Mouse (Mus musculus): ENCODE measurements around the gene Nyap2. TPM values are rescaled to one million over a fixed set of nuclear protein-coding genes. Genes with fewer than 3 reads are reported as not detected.

Gene Nyap2
- 0.04 TPM in 1 of 2 replicates, not detected in the other for polyA plus RNA-seq (2014; fragmentation: Nextera tagmentation; extraction: Ambion mirVana)

- WGBS (ENCODE audit: insufficient replicate concordance): 40% methylated on average over 16 of the region's 16 CpGs
- H3K36me3 ChIP-seq (ENCODE audit: control insufficient read depth, insufficient read depth, low read length): no peaks in the 10 kb centered on the region
- H3K4me2 ChIP-seq: no peak within 1 kb of the TSS
- H3K9me3 ChIP-seq (replicated peaks; ENCODE audit: control insufficient read depth, low read length): no peaks in the 10 kb centered on the region
- no peak for ATAC-seq (replicated peaks; ENCODE audit: insufficient number of reproducible peaks, low FRiP score, low TSS enrichment)
- no peak within 1 kb of the TSS for H3K4me3 ChIP-seq (ENCODE audit: low read depth, low read length)
- no peaks in the 10 kb centered on the region for H3K27me3 ChIP-seq (ENCODE audit: control insufficient read depth, insufficient read depth, low read length)
- H3K4me1 ChIP-seq (ENCODE audit: control insufficient read depth, insufficient read depth, low read length): no peaks in the 10 kb centered on the region
- H3K27ac ChIP-seq (ENCODE audit: low read depth, low read length): no peak within 1 kb of the TSS
- no peak within 1 kb of the TSS for H3K9ac ChIP-seq (ENCODE audit: low read depth, low read length)
Measured at GRCm38 (mm10) chr1:81076831-81077664, at the start of gene Nyap2. Gene Nyap2 (plus strand): TSS chr1:81076950.

GRCm38 (mm10) chr1:81042907-81043868 is 33.6 kb upstream of the Nyap2 start:
- ATAC-seq (replicated peaks; ENCODE audit: insufficient number of reproducible peaks, low FRiP score, low TSS enrichment): no peak
- WGBS (ENCODE audit: insufficient replicate concordance): 58% methylated on average over 5 of the region's 5 CpGs
- Histone ChIP-seq H3K4me3 (ENCODE audit: low read depth, low read length) (no peak overlapping the region), H3K4me1 (ENCODE audit: control insufficient read depth, insufficient read depth, low read length) (no peaks in the 10 kb centered on the region), H3K27me3 (ENCODE audit: control insufficient read depth, insufficient read depth, low read length) (no peaks in the 10 kb centered on the region), H3K27ac (ENCODE audit: low read depth, low read length) (no peak overlapping the region), H3K4me2 (no peak overlapping the region), H3K9ac (ENCODE audit: low read depth, low read length) (no peak overlapping the region), H3K36me3 (ENCODE audit: control insufficient read depth, insufficient read depth, low read length) (no peaks in the 10 kb centered on the region), H3K9me3 (replicated peaks; ENCODE audit: control insufficient read depth, low read length) (no peaks in the 10 kb centered on the region)

- Histone ChIP-seq H3K4me3 (ENCODE audit: low read depth, low read length) (no peak overlapping the region), H3K4me1 (ENCODE audit: control insufficient read depth, insufficient read depth, low read length) (no peaks in the 10 kb centered on the region), H3K9ac (ENCODE audit: low read depth, low read length) (no peak overlapping the region), H3K9me3 (replicated peaks; ENCODE audit: control insufficient read depth, low read length) (no peaks in the 10 kb centered on the region), H3K4me2 (no peak overlapping the region), H3K36me3 (ENCODE audit: control insufficient read depth, insufficient read depth, low read length) (no peaks in the 10 kb centered on the region), H3K27me3 (ENCODE audit: control insufficient read depth, insufficient read depth, low read length) (no peaks in the 10 kb centered on the region), H3K27ac (ENCODE audit: low read depth, low read length) (no peak overlapping the region)
- ATAC-seq (replicated peaks; ENCODE audit: insufficient number of reproducible peaks, low FRiP score, low TSS enrichment): no peak
- WGBS (ENCODE audit: insufficient replicate concordance): 81% methylated on average over 5 of the region's 5 CpGs
Measured at GRCm38 (mm10) chr1:81058340-81058739, 18.4 kb upstream of the Nyap2 start.

GRCm38 (mm10) chr1:81058835-81059234 is 17.9 kb upstream of the Nyap2 start:
- 68% methylated on average over 2 of the region's 2 CpGs for WGBS (ENCODE audit: insufficient replicate concordance)
- H3K9ac ChIP-seq (ENCODE audit: low read depth, low read length): no peak overlapping the region
- H3K27ac ChIP-seq (ENCODE audit: low read depth, low read length): no peak overlapping the region
- no peaks in the 10 kb centered on the region for H3K27me3 ChIP-seq (ENCODE audit: control insufficient read depth, insufficient read depth, low read length)
- H3K4me1 ChIP-seq (ENCODE audit: control insufficient read depth, insufficient read depth, low read length): no peaks in the 10 kb centered on the region
- H3K9me3 ChIP-seq (replicated peaks; ENCODE audit: control insufficient read depth, low read length): no peaks in the 10 kb centered on the region
- no peaks in the 10 kb centered on the region for H3K36me3 ChIP-seq (ENCODE audit: control insufficient read depth, insufficient read depth, low read length)
- ATAC-seq (replicated peaks; ENCODE audit: insufficient number of reproducible peaks, low FRiP score, low TSS enrichment): no peak
- H3K4me2 ChIP-seq: no peak overlapping the region
- no peak overlapping the region for H3K4me3 ChIP-seq (ENCODE audit: low read depth, low read length)

GRCm38 (mm10) chr1:81062811-81063210 is 13.9 kb upstream of the Nyap2 start:
- Histone ChIP-seq H3K4me3 (ENCODE audit: low read depth, low read length) (no peak overlapping the region), H3K9me3 (replicated peaks; ENCODE audit: control insufficient read depth, low read length) (no peaks in the 10 kb centered on the region), H3K27me3 (ENCODE audit: control insufficient read depth, insufficient read depth, low read length) (no peaks in the 10 kb centered on the region), H3K36me3 (ENCODE audit: control insufficient read depth, insufficient read depth, low read length) (no peaks in the 10 kb centered on the region), H3K27ac (ENCODE audit: low read depth, low read length) (no peak overlapping the region), H3K9ac (ENCODE audit: low read depth, low read length) (no peak overlapping the region), H3K4me1 (ENCODE audit: control insufficient read depth, insufficient read depth, low read length) (no peaks in the 10 kb centered on the region), H3K4me2 (no peak overlapping the region)
- 82% methylated on average over 2 of the region's 2 CpGs for WGBS (ENCODE audit: insufficient replicate concordance)
- ATAC-seq (replicated peaks; ENCODE audit: insufficient number of reproducible peaks, low FRiP score, low TSS enrichment): no peak

- WGBS (ENCODE audit: insufficient replicate concordance): 71% methylated on average over 9 of the region's 9 CpGs
- H3K27me3 ChIP-seq (ENCODE audit: control insufficient read depth, insufficient read depth, low read length): no peaks in the 10 kb centered on the region
- no peak for ATAC-seq (replicated peaks; ENCODE audit: insufficient number of reproducible peaks, low FRiP score, low TSS enrichment)
- no peaks in the 10 kb centered on the region for H3K4me1 ChIP-seq (ENCODE audit: control insufficient read depth, insufficient read depth, low read length)
- H3K9me3 ChIP-seq (replicated peaks; ENCODE audit: control insufficient read depth, low read length): no peaks in the 10 kb centered on the region
- H3K4me3 ChIP-seq (ENCODE audit: low read depth, low read length): no peak overlapping the region
- no peak overlapping the region for H3K27ac ChIP-seq (ENCODE audit: low read depth, low read length)
- no peaks in the 10 kb centered on the region for H3K36me3 ChIP-seq (ENCODE audit: control insufficient read depth, insufficient read depth, low read length)
- no peak overlapping the region for H3K9ac ChIP-seq (ENCODE audit: low read depth, low read length)
- H3K4me2 ChIP-seq: no peak overlapping the region
Measured at GRCm38 (mm10) chr1:81076259-81076658, 491 bp upstream of the Nyap2 start.

- Histone ChIP-seq H3K4me2 (no peak overlapping the region), H3K9me3 (replicated peaks; ENCODE audit: control insufficient read depth, low read length) (no peaks in the 10 kb centered on the region), H3K27ac (ENCODE audit: low read depth, low read length) (no peak overlapping the region), H3K36me3 (ENCODE audit: control insufficient read depth, insufficient read depth, low read length) (no peaks in the 10 kb centered on the region), H3K9ac (ENCODE audit: low read depth, low read length) (no peak overlapping the region), H3K4me3 (ENCODE audit: low read depth, low read length) (no peak overlapping the region), H3K27me3 (ENCODE audit: control insufficient read depth, insufficient read depth, low read length) (no peaks in the 10 kb centered on the region), H3K4me1 (ENCODE audit: control insufficient read depth, insufficient read depth, low read length) (no peaks in the 10 kb centered on the region)
- 72% methylated on average over 9 of the region's 9 CpGs for WGBS (ENCODE audit: insufficient replicate concordance)
- ATAC-seq (replicated peaks; ENCODE audit: insufficient number of reproducible peaks, low FRiP score, low TSS enrichment): no peak
Measured at GRCm38 (mm10) chr1:81077665-81078314, 1.0 kb downstream of the Nyap2 start.

- WGBS (ENCODE audit: insufficient replicate concordance): 71% methylated on average over 5 of the region's 5 CpGs
- no peak overlapping the region for H3K4me2 ChIP-seq
- no peaks in the 10 kb centered on the region for H3K27me3 ChIP-seq (ENCODE audit: control insufficient read depth, insufficient read depth, low read length)
- H3K9me3 ChIP-seq (replicated peaks; ENCODE audit: control insufficient read depth, low read length): no peaks in the 10 kb centered on the region
- no peak overlapping the region for H3K9ac ChIP-seq (ENCODE audit: low read depth, low read length)
- H3K4me3 ChIP-seq (ENCODE audit: low read depth, low read length): no peak overlapping the region
- H3K36me3 ChIP-seq (ENCODE audit: control insufficient read depth, insufficient read depth, low read length): no peaks in the 10 kb centered on the region
- no peak overlapping the region for H3K27ac ChIP-seq (ENCODE audit: low read depth, low read length)
- no peak for ATAC-seq (replicated peaks; ENCODE audit: insufficient number of reproducible peaks, low FRiP score, low TSS enrichment)
- no peaks in the 10 kb centered on the region for H3K4me1 ChIP-seq (ENCODE audit: control insufficient read depth, insufficient read depth, low read length)
Measured at GRCm38 (mm10) chr1:81087485-81087884, 10.7 kb downstream of the Nyap2 start.
